Mouse (Mus musculus): ENCODE results near the gene Msx1. TPM values are rescaled to one million over a fixed set of nuclear protein-coding genes. Genes with fewer than 3 reads are reported as not detected.
A peak's percentile ranks its signal among the peaks of the same experiment; 100 is the strongest.

Gene Msx1
- polyA plus RNA-seq, 1 experiment = 1.1 TPM

- WGBS = 5% methylated on average over 37 of the region's 37 CpGs
- Histone ChIP-seq H3K27ac (ENCODE audit: insufficient read depth, low read depth, low read length) (no peak overlapping the region), H3K4me1 (ENCODE audit: control insufficient read depth, insufficient read depth, low read length) (no peaks in the 10 kb centered on the region), H3K4me3 (ENCODE audit: insufficient read depth, low read depth, low read length) (no peak overlapping the region), H3K27me3 (replicated peaks; ENCODE audit: control insufficient read depth, insufficient read depth, low read length) (peaks cover 16% of the 10 kb centered on the region), H3K36me3 (ENCODE audit: control insufficient read depth, insufficient read depth, low read length) (no peaks in the 10 kb centered on the region)
- TF ChIP-seq POLR2A (IDR thresholded peaks at IDR 0.05; ENCODE audit: low read depth, low read length) (no peak), CTCF (conservative IDR thresholded peaks at IDR 0.05; ENCODE audit: insufficient read depth, insufficient read length, low read depth, low read length) (no peak)
- DNase-seq = no peak
These were observed 1.4 kb upstream of the Msx1 start for GRCm38 (mm10) chr5:37825611-37826445.

GRCm38 (mm10) chr5:37825111-37825600, 773 bp upstream of the Msx1 start:
- TF ChIP-seq CTCF (conservative IDR thresholded peaks at IDR 0.05; ENCODE audit: insufficient read depth, insufficient read length, low read depth, low read length) = no peak
- no peak for TF ChIP-seq POLR2A (IDR thresholded peaks at IDR 0.05; ENCODE audit: low read depth, low read length)
- H3K4me3 ChIP-seq (ENCODE audit: insufficient read depth, low read depth, low read length) = no peak overlapping the region
- 23% methylated on average over 7 of the region's 7 CpGs for WGBS
- no peaks in the 10 kb centered on the region for H3K36me3 ChIP-seq (ENCODE audit: control insufficient read depth, insufficient read depth, low read length)
- H3K27ac ChIP-seq (ENCODE audit: insufficient read depth, low read depth, low read length) = no peak overlapping the region
- peaks cover 16% of the 10 kb centered on the region for H3K27me3 ChIP-seq (replicated peaks; ENCODE audit: control insufficient read depth, insufficient read depth, low read length)
- no peak for DNase-seq
- H3K4me1 ChIP-seq (ENCODE audit: control insufficient read depth, insufficient read depth, low read length) = no peaks in the 10 kb centered on the region

GRCm38 (mm10) chr5:37823721-37824460, 492 bp downstream of the Msx1 start:
- TF ChIP-seq POLR2A (IDR thresholded peaks at IDR 0.05; ENCODE audit: low read depth, low read length) = no peak
- no peak for TF ChIP-seq CTCF (conservative IDR thresholded peaks at IDR 0.05; ENCODE audit: insufficient read depth, insufficient read length, low read depth, low read length)
- Histone ChIP-seq H3K36me3 (ENCODE audit: control insufficient read depth, insufficient read depth, low read length) (no peaks in the 10 kb centered on the region), H3K4me1 (ENCODE audit: control insufficient read depth, insufficient read depth, low read length) (no peaks in the 10 kb centered on the region), H3K4me3 (ENCODE audit: insufficient read depth, low read depth, low read length) (peak overlapping the region; percentile 70), H3K27me3 (replicated peaks; ENCODE audit: control insufficient read depth, insufficient read depth, low read length) (peaks cover 9% of the 10 kb centered on the region), H3K27ac (ENCODE audit: insufficient read depth, low read depth, low read length) (no peak overlapping the region)
- DNase-seq = no peak
- 1% methylated on average over 58 of the region's 58 CpGs for WGBS

- DNase-seq = no peak
- Histone ChIP-seq H3K36me3 (ENCODE audit: control insufficient read depth, insufficient read depth, low read length) (no peaks in the 10 kb centered on the region), H3K4me1 (ENCODE audit: control insufficient read depth, insufficient read depth, low read length) (no peaks in the 10 kb centered on the region), H3K27ac (ENCODE audit: insufficient read depth, low read depth, low read length) (no peak overlapping the region), H3K27me3 (replicated peaks; ENCODE audit: control insufficient read depth, insufficient read depth, low read length) (peaks cover 8% of the 10 kb centered on the region), H3K4me3 (ENCODE audit: insufficient read depth, low read depth, low read length) (peak overlapping the region; percentile 70)
- TF ChIP-seq POLR2A (IDR thresholded peaks at IDR 0.05; ENCODE audit: low read depth, low read length) (no peak), CTCF (conservative IDR thresholded peaks at IDR 0.05; ENCODE audit: insufficient read depth, insufficient read length, low read depth, low read length) (no peak)
- WGBS = 4% methylated on average over 42 of the region's 42 CpGs
These were observed 1.3 kb downstream of the Msx1 start for GRCm38 (mm10) chr5:37822791-37823720.

GRCm38 (mm10) chr5:37822116-37822707, 2.2 kb downstream of the Msx1 start:
- DNase-seq = no peak
- no peaks in the 10 kb centered on the region for H3K4me1 ChIP-seq (ENCODE audit: control insufficient read depth, insufficient read depth, low read length)
- no peaks in the 10 kb centered on the region for H3K36me3 ChIP-seq (ENCODE audit: control insufficient read depth, insufficient read depth, low read length)
- H3K4me3 ChIP-seq (ENCODE audit: insufficient read depth, low read depth, low read length) = no peak overlapping the region
- no peak overlapping the region for H3K27ac ChIP-seq (ENCODE audit: insufficient read depth, low read depth, low read length)
- peaks cover 8% of the 10 kb centered on the region for H3K27me3 ChIP-seq (replicated peaks; ENCODE audit: control insufficient read depth, insufficient read depth, low read length)
- TF ChIP-seq POLR2A (IDR thresholded peaks at IDR 0.05; ENCODE audit: low read depth, low read length) (no peak), CTCF (conservative IDR thresholded peaks at IDR 0.05; ENCODE audit: insufficient read depth, insufficient read length, low read depth, low read length) (no peak)
- WGBS = 29% methylated on average over 11 of the region's 11 CpGs

GRCm38 (mm10) chr5:37821111-37821601, 3.2 kb downstream of the Msx1 start:
- TF ChIP-seq POLR2A (IDR thresholded peaks at IDR 0.05; ENCODE audit: low read depth, low read length) (no peak), CTCF (conservative IDR thresholded peaks at IDR 0.05; ENCODE audit: insufficient read depth, insufficient read length, low read depth, low read length) (no peak)
- 20% methylated on average over 27 of the region's 27 CpGs for WGBS
- Histone ChIP-seq H3K27ac (ENCODE audit: insufficient read depth, low read depth, low read length) (no peak overlapping the region), H3K36me3 (ENCODE audit: control insufficient read depth, insufficient read depth, low read length) (no peaks in the 10 kb centered on the region), H3K4me3 (ENCODE audit: insufficient read depth, low read depth, low read length) (no peak overlapping the region), H3K4me1 (ENCODE audit: control insufficient read depth, insufficient read depth, low read length) (no peaks in the 10 kb centered on the region), H3K27me3 (replicated peaks; ENCODE audit: control insufficient read depth, insufficient read depth, low read length) (peaks cover 11% of the 10 kb centered on the region)
- no peak for DNase-seq

Measured in kidney, adult 2 months (tissue).